Mouse (Mus musculus) B cell, adult 62 days (primary cell): ENCODE data around the gene Kctd3. TPM values are rescaled to one million over a fixed set of nuclear protein-coding genes. Genes with fewer than 3 reads are reported as not detected.

ENCODE experiments used
- total RNA-seq: library from RNA; stranded (reverse); gene quantifications from 4 replicates; pipeline ENCODE4 v1.2.4, GENCODE M21; 2023

Gene Kctd3
- total RNA-seq, result 110 to 134 TPM (median 126 TPM) in 4 replicates

GRCm38 (mm10) chr1:189007239-189007979 is at the start of gene Kctd3:
Gene Kctd3 (minus strand): TSS chr1:189007841.

